29 mouse cellular contexts compared by ENCODE assay signal in the genomic region with DNA sequence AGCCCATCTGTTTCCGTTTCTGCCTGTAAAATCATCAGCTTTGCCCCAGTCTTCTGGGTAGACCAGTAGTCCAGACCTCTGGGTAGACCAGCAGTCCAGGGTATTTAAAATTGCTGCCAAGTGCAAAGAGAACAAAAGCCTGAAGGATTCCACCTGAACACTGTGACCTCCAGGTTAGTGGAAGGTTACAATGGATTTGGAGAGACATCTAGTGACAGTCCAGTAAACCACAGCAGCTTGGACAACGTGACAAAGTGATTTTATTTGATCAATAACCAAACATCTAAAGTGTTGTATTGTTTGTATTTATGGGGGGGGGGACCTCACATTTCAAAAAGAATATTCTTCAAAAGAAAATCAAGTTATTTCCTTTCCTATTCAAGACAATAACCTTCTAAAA.
DNase-seq lines count a peak whose midpoint lies in the region; ATAC-seq and TF ChIP-seq lines count a peak whose summit lies in the region.
"Had no signal": no experiment of that assay in that cellular context is flagged by ENCODE, and none has a peak within 500 bp of the region (broad histone marks: within the 10 kb centered on the region; RNA-seq: fewer than 3 reads in every experiment).

No protein-coding gene starts in this region.

- WGBS in lung, postnatal 0 days = 68% methylated on average over 2 of the region's 2 CpGs
- WGBS in stomach, postnatal 0 days = 69% methylated on average over 2 of the region's 2 CpGs

- no peak overlapping the region for H3K27ac ChIP-seq in lung, postnatal 0 days (ENCODE audit: low read length)
- no peak overlapping the region for H3K27ac ChIP-seq in stomach, postnatal 0 days (replicated peaks)
- H3K27ac ChIP-seq: embryonic facial prominence, embryonic 12.5 days; embryonic facial prominence, embryonic 15.5 days; forebrain, embryonic 15.5 days; gastrocnemius, adult 2 months; heart, embryonic 15.5 days; hindbrain, embryonic 10.5 days; hindbrain, embryonic 14.5 days had no signal

- POLR2A ChIA-PET in Patski (lab: Charles Lee) = interaction anchor here (0.6 kb wide), 1 partner anchor 762 kb away, joined by 4 read pairs; no protein-coding TSS in a partner anchor

- H3K36me3 ChIP-seq in lung, postnatal 0 days (ENCODE audit: insufficient read depth, low read length) = no peaks in the 10 kb centered on the region
- H3K36me3 ChIP-seq in stomach, postnatal 0 days (ENCODE audit: control insufficient read depth, insufficient read depth, low read length) = no peaks in the 10 kb centered on the region
- H3K36me3 ChIP-seq: embryonic facial prominence, embryonic 12.5 days; embryonic facial prominence, embryonic 15.5 days; forebrain, embryonic 15.5 days; G1E; heart, embryonic 12.5 days; heart, embryonic 15.5 days; hindbrain, embryonic 10.5 days had no signal

- DNase-seq in lung, postnatal 0 days (ENCODE audit: low spot score) = no peak
- DNase-seq in lung, postnatal 10 days = no peak
- DNase-seq in ES-CJ7 (ENCODE audit: low read depth, low spot score) = peak; percentile 14
- DNase-seq in Patski (ENCODE audit: low read depth, low spot score) = no peak
- no peak for DNase-seq in stomach, postnatal 0 days (ENCODE audit: low spot score)
- DNase-seq in Muller cell, postnatal 12 days (ENCODE audit: inconsistent ontology term) = no peak
- DNase-seq in MN1 (ENCODE audit: low spot score) = no peak
- DNase-seq: adrenal gland, adult 2 months; adrenal gland, postnatal 14 days; cerebellum, adult 11 months; cerebellum, adult 2 months; cerebellum, adult 9-11 months; cerebellum, postnatal 25 days; gastrocnemius, adult 2 months; gastrocnemius, postnatal 25 days; heart, adult 18-20 months; heart, postnatal 10 days; heart, postnatal 36 days; kidney, adult 2 months had no signal

- H3K4me2 ChIP-seq in lung, postnatal 0 days (replicated peaks; ENCODE audit: low read depth, low read length) = no peak overlapping the region
- H3K4me2 ChIP-seq in stomach, postnatal 0 days (replicated peaks; ENCODE audit: low read depth) = no peak overlapping the region
- H3K4me2 ChIP-seq: embryonic facial prominence, embryonic 12.5 days; embryonic facial prominence, embryonic 15.5 days; forebrain, embryonic 15.5 days; heart, embryonic 12.5 days; heart, embryonic 15.5 days; hindbrain, embryonic 14.5 days had no signal

- CTCF ChIA-PET in Patski (lab: Charles Lee) = no interaction called here

- H3K27me3 ChIP-seq in lung, postnatal 0 days (replicated peaks; ENCODE audit: insufficient read depth, low read length) = no peaks in the 10 kb centered on the region
- no peaks in the 10 kb centered on the region for H3K27me3 ChIP-seq in Patski
- H3K27me3 ChIP-seq in stomach, postnatal 0 days (ENCODE audit: control insufficient read depth, insufficient read depth, low read length) = no peaks in the 10 kb centered on the region
- H3K27me3 ChIP-seq: embryonic facial prominence, embryonic 15.5 days; forebrain, embryonic 15.5 days; heart, embryonic 12.5 days had no signal

- H3K4me1 ChIP-seq in lung, postnatal 0 days (ENCODE audit: insufficient read depth, low read depth, low read length) = no peaks in the 10 kb centered on the region
- H3K4me1 ChIP-seq in stomach, postnatal 0 days (replicated peaks; ENCODE audit: control insufficient read depth, insufficient read depth) = no peaks in the 10 kb centered on the region
- H3K4me1 ChIP-seq: forebrain, embryonic 15.5 days; heart, embryonic 12.5 days; heart, embryonic 15.5 days had no signal

- TF ChIP-seq EP300 in lung, postnatal 0 days (IDR thresholded peaks at IDR 0.05) = no peak
- TF ChIP-seq EP300 in stomach, postnatal 0 days (optimal IDR thresholded peaks at IDR 0.05) = no peak

- no peak overlapping the region for H3K9ac ChIP-seq in lung, postnatal 0 days (replicated peaks; ENCODE audit: low read depth)
- no peak overlapping the region for H3K9ac ChIP-seq in stomach, postnatal 0 days (ENCODE audit: low read length)
- H3K9ac ChIP-seq: embryonic facial prominence, embryonic 12.5 days; embryonic facial prominence, embryonic 15.5 days; forebrain, embryonic 15.5 days; heart, embryonic 12.5 days; heart, embryonic 15.5 days; hindbrain, embryonic 14.5 days had no signal

- H3K4me3 ChIP-seq in lung, postnatal 0 days (ENCODE audit: low read depth, low read length) = no peak overlapping the region
- no peak overlapping the region for H3K4me3 ChIP-seq in stomach, postnatal 0 days (ENCODE audit: low read depth, low read length)
- H3K4me3 ChIP-seq: embryonic facial prominence, embryonic 12.5 days; embryonic facial prominence, embryonic 15.5 days; forebrain, embryonic 15.5 days; gastrocnemius, adult 2 months; heart, embryonic 12.5 days; heart, embryonic 15.5 days; hindbrain, embryonic 10.5 days had no signal

- no peaks in the 10 kb centered on the region for H3K9me3 ChIP-seq in lung, postnatal 0 days (ENCODE audit: low read length)
- no peaks in the 10 kb centered on the region for H3K9me3 ChIP-seq in stomach, postnatal 0 days (ENCODE audit: control insufficient read depth, low read length)
- H3K9me3 ChIP-seq: embryonic facial prominence, embryonic 12.5 days; embryonic facial prominence, embryonic 15.5 days; forebrain, embryonic 15.5 days; G1E; heart, embryonic 12.5 days; heart, embryonic 15.5 days; hindbrain, embryonic 10.5 days had no signal

- ATAC-seq in lung, postnatal 0 days = no peak
- ATAC-seq in Patski = no peak
- ATAC-seq in stomach, postnatal 0 days (ENCODE audit: low FRiP score, low TSS enrichment) = no peak
- ATAC-seq: CD4-positive, CD25-positive, alpha-beta regulatory T cell, adult 4 months; forebrain, embryonic 15.5 days; intestine, postnatal 0 days had no signal

- in situ Hi-C loops in Patski (cut with MboI; ENCODE audit: low pct_unique_long_range_greater_than_20kb) = no loop called here

- 0 out of 2 replicates have a peak, but pooled peaks have one; percentile 9 for TF ChIP-seq CTCF in lung, postnatal 0 days (IDR thresholded peaks at IDR 0.05)
- peak; percentile 13 for TF ChIP-seq CTCF in Patski (IDR thresholded peaks at IDR 0.05)
- TF ChIP-seq CTCF in stomach, postnatal 0 days (IDR thresholded peaks at IDR 0.05; ENCODE audit: low read depth) = peak; percentile 38
